Mouse (Mus musculus) lung, adult 2 months (tissue): ENCODE results near the gene Cfap73.

Experiments used
- CTCF ChIP-seq: fragments of 200-500 bp; IDR thresholded peaks from 2 replicates; pipeline ENCODE4 v1.5.1; 2011; ENCODE audit warnings: mild to moderate bottlenecking, low read length, control low read depth; ENCODE audit not compliant: insufficient read depth
- POLR2A ChIP-seq: fragments of 200-500 bp; IDR thresholded peaks from 2 replicates; pipeline ENCODE4 v1.6.1; 2011; ENCODE audit warnings: low read depth, mild to moderate bottlenecking, control low read depth, low read length, borderline replicate concordance; ENCODE audit errors: extremely low read depth

DNA sequence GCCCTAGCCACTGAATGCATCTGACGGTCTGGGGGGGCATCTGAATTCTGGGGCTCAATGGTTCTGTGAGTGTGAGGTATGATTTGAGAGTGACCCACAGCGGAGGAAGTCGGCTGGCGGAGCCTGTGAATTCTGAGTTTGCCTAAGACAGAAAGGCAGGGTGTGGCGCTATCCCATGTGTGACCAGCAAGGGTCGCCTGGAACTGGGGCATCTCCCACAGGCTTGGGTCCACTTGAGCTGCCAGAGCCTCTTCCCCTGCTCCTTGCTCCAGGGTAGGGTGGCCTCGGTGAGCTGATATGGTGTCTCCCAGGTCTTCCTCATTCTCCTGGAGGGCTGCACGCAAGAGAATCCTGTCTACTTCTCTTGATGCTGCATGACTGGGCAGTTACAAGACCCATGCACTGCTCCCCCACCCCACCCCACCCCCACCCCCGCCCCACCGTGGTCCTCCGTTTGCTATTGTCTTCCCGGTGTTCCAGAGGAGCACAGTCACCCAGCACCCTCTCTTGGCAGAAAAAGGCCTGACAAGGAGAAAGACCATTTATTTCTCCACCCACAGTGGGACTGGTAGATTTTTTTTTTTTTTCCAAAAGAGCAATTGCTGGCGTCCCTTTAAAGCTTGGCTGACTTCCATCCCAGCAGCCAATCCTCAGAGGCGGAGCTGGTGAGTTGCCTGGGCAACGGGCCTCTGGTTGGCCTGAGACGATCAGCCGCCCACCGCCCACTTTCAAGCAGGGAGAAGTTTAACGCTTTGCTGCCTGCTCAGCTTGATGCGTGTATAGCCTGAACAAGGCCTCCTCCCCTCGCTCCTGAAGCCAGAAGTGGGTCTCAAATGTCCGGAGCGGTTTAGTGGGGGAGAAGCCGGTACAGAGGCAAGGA lies 45.9 kb upstream of the Cfap73 start:
- peak; percentile 30; the same call in 1 of the 2 replicates for TF ChIP-seq CTCF
- TF ChIP-seq POLR2A = no peak
